Mouse (Mus musculus) forebrain, postnatal 0 days (tissue): Measurements from ENCODE around the gene Mup7. TPM values are rescaled to one million over a fixed set of nuclear protein-coding genes. Genes with fewer than 3 reads are reported as not detected.
"Not testable (repeated sequence)": the region's sequence is repeated elsewhere in the genome, so short reads cannot be mapped to it uniquely, and the experiment has no call there.

ENCODE experiments used
- ATAC-seq: fragments of 200-750 bp; cut with Nextera tagmentation; 2 replicates; pipeline ENCODE4 v1.8.0; 2017; ENCODE audit warnings: mild to moderate bottlenecking, moderate library complexity
- DNase-seq: peaks from one replicate; pipeline ENCODE4 v3.0.0-alpha.2; 2015
- H3K27ac ChIP-seq: fragments of 300-500 bp; sonication (generic); 2 replicates; pipeline ENCODE4 v1.5.1; 2014; ENCODE audit warnings: low read depth, mild to moderate bottlenecking, antibody characterized with exemption, low read length, moderate library complexity, mixed read lengths
- H3K27me3 ChIP-seq: fragments of 300-500 bp; sonication (generic); 2 replicates; pipeline ENCODE4 v1.6.1; 2014; ENCODE audit warnings: mild to moderate bottlenecking, low read length, mixed read lengths; ENCODE audit not compliant: insufficient read depth
- H3K36me3 ChIP-seq: fragments of 300-500 bp; sonication (generic); 2 replicates; pipeline ENCODE4 v1.6.1; 2014; ENCODE audit warnings: mild to moderate bottlenecking, moderate library complexity; ENCODE audit not compliant: insufficient read depth
- H3K4me1 ChIP-seq: fragments of 300-500 bp; sonication (generic); 2 replicates; pipeline ENCODE4 v1.6.1; 2014; ENCODE audit warnings: antibody characterized with exemption; ENCODE audit not compliant: insufficient read depth
- H3K4me2 ChIP-seq: fragments of 300-500 bp; sonication (generic); 2 replicates; pipeline ENCODE4 v1.6.1; 2014; ENCODE audit warnings: low read depth, mild to moderate bottlenecking, moderate library complexity
- H3K4me3 ChIP-seq: fragments of 300-500 bp; sonication (generic); 2 replicates; pipeline ENCODE4 v1.5.1; 2014; ENCODE audit warnings: low read depth, low read length, mixed read lengths
- H3K9ac ChIP-seq: fragments of 300-500 bp; sonication (generic); 2 replicates; pipeline ENCODE4 v1.6.1; 2014; ENCODE audit warnings: mild to moderate bottlenecking
- H3K9me3 ChIP-seq: fragments of 300-500 bp; sonication (generic); 2 replicates; pipeline ENCODE4 v1.6.1; 2016; ENCODE audit warnings: low read length
- WGBS: fragments of 180-500 bp; shearing (Covaris S2); extraction: QIAGEN DNeasy Blood & Tissue Kit; methylation state at CpG from one replicate; pipeline ENCODE4 v1.1.7; 2014; 5-methylcytosine and 5-hydroxymethylcytosine counted together
- polyA plus RNA-seq: library from polyadenylated mRNA; unstranded; fragments of >200 nt; fragmentation: Nextera tagmentation; extraction: Ambion mirVana; gene quantifications from 2 replicates; pipeline ENCODE4 v1.2.1, GENCODE M21; 2015
- total RNA-seq: library from RNA; depleted of rRNA; stranded (reverse); fragments of >200 nt; gene quantifications from 2 replicates; pipeline ENCODE4 v1.2.3, GENCODE M21; 2014; rRNA removed

Mup7 gene
- total RNA-seq = not detected in 2 replicates
- not detected in 2 replicates for polyA plus RNA-seq

- not testable (repeated sequence) for H3K4me1 ChIP-seq, H3K9ac ChIP-seq, H3K27me3 ChIP-seq, H3K36me3 ChIP-seq, H3K4me2 ChIP-seq, H3K27ac ChIP-seq, ATAC-seq, DNase-seq, H3K9me3 ChIP-seq, H3K4me3 ChIP-seq
- WGBS = 82% methylated on average over 2 of the region's 2 CpGs
These were observed at the start of gene Mup7 for GRCm38 (mm10) chr4:60070375-60070774. Gene Mup7, minus strand, starts transcription at chr4:60070475.

- not testable (repeated sequence) for H3K36me3 ChIP-seq, H3K4me3 ChIP-seq, H3K27me3 ChIP-seq, H3K4me2 ChIP-seq, H3K27ac ChIP-seq, H3K4me1 ChIP-seq, DNase-seq, ATAC-seq, H3K9me3 ChIP-seq, H3K9ac ChIP-seq
- 83% methylated on average over 3 of the region's 3 CpGs for WGBS
These were observed 9.6 kb upstream of the Mup7 start for GRCm38 (mm10) chr4:60079865-60080264.

GRCm38 (mm10) chr4:60029334-60030111 lies 40.8 kb downstream of the Mup7 start:
- H3K9ac ChIP-seq, H3K36me3 ChIP-seq, H3K9me3 ChIP-seq, H3K4me1 ChIP-seq, H3K4me3 ChIP-seq, H3K4me2 ChIP-seq, H3K27me3 ChIP-seq, H3K27ac ChIP-seq, DNase-seq, ATAC-seq: not testable (repeated sequence)
- 77% methylated on average over 12 of the region's 13 CpGs for WGBS

- not testable (repeated sequence) for H3K4me1 ChIP-seq, H3K27ac ChIP-seq, H3K36me3 ChIP-seq, DNase-seq, H3K4me3 ChIP-seq, H3K4me2 ChIP-seq, ATAC-seq, H3K9me3 ChIP-seq, H3K27me3 ChIP-seq, H3K9ac ChIP-seq
- 97% methylated on average over 7 of the region's 7 CpGs for WGBS
These were observed 50.1 kb downstream of the Mup7 start for GRCm38 (mm10) chr4:60020141-60020540.

Other genes with a start within 250 kb of the Mup7 start
- gene Slc46a2, start 155.4 kb downstream of the Mup7 start, total RNA-seq = not detected in 2 replicates
- gene Slc46a2, start 155.4 kb downstream of the Mup7 start, polyA plus RNA-seq = 0.05 and 0.12 TPM in 2 replicates
- gene Mup4, start 109.8 kb downstream of the Mup7 start, total RNA-seq = not detected in 2 replicates
- gene Mup4, start 109.8 kb downstream of the Mup7 start, polyA plus RNA-seq = not detected in 2 replicates
- not detected in 2 replicates for gene Mup6, start 106.2 kb downstream of the Mup7 start, total RNA-seq
- not detected in 2 replicates for gene Mup6, start 106.2 kb downstream of the Mup7 start, polyA plus RNA-seq
- gene Mup2, start 83.8 kb upstream of the Mup7 start, total RNA-seq = not detected in 2 replicates
- gene Mup2, start 83.8 kb upstream of the Mup7 start, polyA plus RNA-seq = not detected in 2 replicates
- gene Mup8, start 152.1 kb upstream of the Mup7 start, total RNA-seq = not detected in 2 replicates
- gene Mup8, start 152.1 kb upstream of the Mup7 start, polyA plus RNA-seq = not detected in 2 replicates